Mouse (Mus musculus): ENCODE results near the gene Olfr887.

Gene Olfr887

GRCm38 (mm10) chr9:38083772-38084171 lies at the start of gene Olfr887:
Gene Olfr887, plus strand, starts transcription at chr9:38084072.
- DNase-seq: no peak

- DNase-seq: no peak
Observed at GRCm38 (mm10) chr9:38046255-38046654, 37.6 kb upstream of the Olfr887 start, which contains the start of gene Olfr884. Gene Olfr884, plus strand, starts transcription at chr9:38046555.

DNA sequence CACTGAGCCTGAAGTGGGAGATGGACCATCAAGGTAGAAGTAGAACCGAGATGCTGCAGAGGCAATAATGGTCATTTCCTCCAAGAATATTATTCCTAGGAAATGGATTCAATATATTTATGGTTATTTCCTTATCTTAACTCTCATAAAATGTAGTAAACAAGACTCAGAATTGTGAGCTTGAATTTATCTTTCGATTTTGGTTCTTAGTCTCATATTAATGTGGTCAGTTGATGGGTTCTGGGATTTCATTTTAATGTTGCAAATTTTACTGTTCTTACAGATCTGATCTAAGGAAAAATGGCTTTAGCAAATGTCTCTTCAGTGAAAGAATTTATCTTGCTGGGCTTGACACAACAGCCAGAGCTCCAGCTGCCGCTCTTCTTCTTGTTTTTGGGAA lies 22.9 kb upstream of the Olfr887 start, which contains the start of gene Olfr885:
Gene Olfr885 (plus strand): TSS at position 301 of the 400 bp plus-strand sequence.
- DNase-seq: no peak

GRCm38 (mm10) chr9:38107828-38108227 lies 24.0 kb downstream of the Olfr887 start, which contains the start of gene Olfr888:
Gene Olfr888, plus strand, starts transcription at chr9:38108128.
- DNase-seq: no peak

DNA sequence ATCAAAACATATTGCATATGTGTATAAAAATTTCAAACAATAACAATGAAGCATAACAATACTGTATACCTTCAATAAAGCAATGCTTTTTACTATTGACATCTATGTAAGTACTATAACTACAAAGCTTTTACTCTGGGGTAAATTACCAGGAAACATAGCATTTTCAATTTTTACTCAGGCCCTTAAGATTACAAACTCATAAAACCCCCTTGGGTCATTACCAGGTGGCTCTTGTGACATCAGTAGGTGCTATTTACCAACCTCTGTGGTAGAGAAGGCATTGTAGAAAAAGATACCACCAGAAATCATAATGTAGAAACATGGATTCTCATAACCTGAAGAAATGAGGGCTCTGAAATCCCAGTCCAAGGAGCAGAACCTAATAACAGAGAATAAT lies 31.0 kb downstream of the Olfr887 start, which contains the start of gene Olfr889:
Gene Olfr889 (plus strand): TSS at position 301 of the 400 bp plus-strand sequence.
- DNase-seq: no peak

Measured in kidney, postnatal 14 days (tissue).